Mouse (Mus musculus): ENCODE measurements at regions not wholly inside any gene's neighbourhood (a gene's known extent, or its start where the extent isn't known, plus 50 kb on each side); places are given as distances from the start of the nearest gene placed in this dataset.

GRCm38 (mm10) chr16:77235449-77235848 lies 221.9 kb downstream of the Usp25 start:
- DNase-seq, result no peak

All from kidney, adult 8-10 months (tissue).